In the genomic region with DNA sequence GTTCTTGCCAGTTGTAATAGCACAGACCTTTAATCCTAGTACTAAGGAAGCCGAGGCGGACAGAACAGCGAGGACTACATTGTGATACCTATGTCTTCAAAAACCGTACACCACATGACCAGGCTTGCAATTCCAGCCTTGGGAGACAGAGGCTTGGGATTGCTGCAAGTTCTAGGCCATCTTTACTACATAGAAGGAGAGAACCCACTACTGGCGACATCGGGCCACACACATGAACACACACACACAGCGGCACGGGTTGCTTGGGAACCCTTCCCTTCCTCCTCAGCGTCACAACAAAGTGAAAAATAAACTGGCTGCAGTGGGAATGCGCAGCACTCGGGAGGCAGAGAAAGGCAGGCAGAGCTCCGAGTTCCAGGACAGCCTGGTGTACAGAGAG, we compare ENCODE assay signal across 12 mouse cellular contexts. TPM values are rescaled to one million over a fixed set of nuclear protein-coding genes. Genes with fewer than 3 reads are reported as not detected.
DNase-seq lines count a peak whose midpoint lies in the region; ATAC-seq lines count a peak whose summit lies in the region.
"Had no signal": no experiment of that assay in that cellular context is flagged by ENCODE, and none has a peak within 500 bp of the region (broad histone marks: within the 10 kb centered on the region; RNA-seq: fewer than 3 reads in every experiment).

No protein-coding gene starts in this region.

- H3K36me3 ChIP-seq in intestine, embryonic 16.5 days (ENCODE audit: control insufficient read depth, insufficient read depth, low read length), result no peaks in the 10 kb centered on the region
- no peaks in the 10 kb centered on the region for H3K36me3 ChIP-seq in intestine, embryonic 15.5 days
- H3K36me3 ChIP-seq in embryonic facial prominence, embryonic 13.5 days, result peaks cover 27% of the 10 kb centered on the region
- peaks cover 32% of the 10 kb centered on the region for H3K36me3 ChIP-seq in limb, embryonic 13.5 days
- H3K36me3 ChIP-seq: stomach, embryonic 15.5 days had no signal

- H3K9ac ChIP-seq in intestine, embryonic 16.5 days (ENCODE audit: low read depth, low read length), result no peak overlapping the region
- no peak overlapping the region for H3K9ac ChIP-seq in intestine, embryonic 15.5 days
- no peak overlapping the region for H3K9ac ChIP-seq in embryonic facial prominence, embryonic 13.5 days
- H3K9ac ChIP-seq in limb, embryonic 13.5 days, result no peak overlapping the region
- H3K9ac ChIP-seq: limb, embryonic 15.5 days; stomach, embryonic 15.5 days had no signal

- DNase-seq in R1 (ENCODE audit: low read depth, low spot score), result peak; percentile 79
- DNase-seq in spleen, adult 18-20 months, result no peak
- no peak for DNase-seq in c-Kit-positive CD71-positive TER-119-positive erythroid progenitor cells, embryonic 14.5 days (ENCODE audit: low spot score)
- DNase-seq: heart, adult 2 months; kidney, adult 8-10 months; layer of hippocampus, adult 9-11 months had no signal

- WGBS in intestine, embryonic 16.5 days, result 29% methylated on average over 12 of the region's 12 CpGs
- 24% methylated on average over 12 of the region's 12 CpGs for WGBS in intestine, embryonic 15.5 days
- 27% methylated on average over 12 of the region's 12 CpGs for WGBS in embryonic facial prominence, embryonic 13.5 days
- 25% methylated on average over 12 of the region's 12 CpGs for WGBS in limb, embryonic 13.5 days

- 0 out of 2 replicates have a peak, but pooled peaks cover 6% of the 10 kb centered on the region for H3K4me1 ChIP-seq in intestine, embryonic 16.5 days (ENCODE audit: control insufficient read depth, insufficient read depth, low read length)
- H3K4me1 ChIP-seq in intestine, embryonic 15.5 days (replicated peaks), result peaks cover 8% of the 10 kb centered on the region; the same call in 1 of the 2 replicates
- peaks cover 8% of the 10 kb centered on the region for H3K4me1 ChIP-seq in embryonic facial prominence, embryonic 13.5 days
- peaks cover 9% of the 10 kb centered on the region for H3K4me1 ChIP-seq in limb, embryonic 13.5 days

- H3K4me2 ChIP-seq in intestine, embryonic 16.5 days (ENCODE audit: low read depth, low read length), result no peak overlapping the region
- H3K4me2 ChIP-seq in intestine, embryonic 15.5 days (replicated peaks), result no peak overlapping the region
- 0 out of 2 replicates have a peak overlapping the region, but pooled peaks have one; percentile 52 for H3K4me2 ChIP-seq in embryonic facial prominence, embryonic 13.5 days
- peak overlapping the region; percentile 53; the same call in 1 of the 2 replicates for H3K4me2 ChIP-seq in limb, embryonic 13.5 days (replicated peaks)

- peaks cover 4% of the 10 kb centered on the region for H3K27me3 ChIP-seq in intestine, embryonic 16.5 days (replicated peaks; ENCODE audit: control insufficient read depth, insufficient read depth, low read length)
- H3K27me3 ChIP-seq in intestine, embryonic 15.5 days (replicated peaks), result peaks cover 17% of the 10 kb centered on the region; the same call in 1 of the 2 replicates
- H3K27me3 ChIP-seq in embryonic facial prominence, embryonic 13.5 days, result peaks cover 24% of the 10 kb centered on the region
- peaks cover 28% of the 10 kb centered on the region for H3K27me3 ChIP-seq in limb, embryonic 13.5 days

- H3K27ac ChIP-seq in intestine, embryonic 16.5 days (ENCODE audit: low read length), result no peak overlapping the region
- no peak overlapping the region for H3K27ac ChIP-seq in intestine, embryonic 15.5 days
- no peak overlapping the region for H3K27ac ChIP-seq in embryonic facial prominence, embryonic 13.5 days
- H3K27ac ChIP-seq in limb, embryonic 13.5 days, result no peak overlapping the region
- H3K27ac ChIP-seq: heart, adult 2 months; limb, embryonic 15.5 days; stomach, embryonic 15.5 days had no signal

- 0 out of 2 replicates have a peak, but pooled peaks have one; percentile 23 for ATAC-seq in intestine, embryonic 16.5 days
- ATAC-seq in intestine, embryonic 15.5 days, result no peak
- no peak for ATAC-seq in embryonic facial prominence, embryonic 13.5 days (ENCODE audit: insufficient number of reproducible peaks, insufficient read depth, low FRiP score, low TSS enrichment, low read depth)
- ATAC-seq in limb, embryonic 13.5 days (ENCODE audit: low FRiP score, low read depth), result no peak

- no peak overlapping the region for H3K4me3 ChIP-seq in intestine, embryonic 16.5 days (ENCODE audit: low read length)
- no peak overlapping the region for H3K4me3 ChIP-seq in intestine, embryonic 15.5 days (replicated peaks)
- no peak overlapping the region for H3K4me3 ChIP-seq in embryonic facial prominence, embryonic 13.5 days
- no peak overlapping the region for H3K4me3 ChIP-seq in limb, embryonic 13.5 days
- H3K4me3 ChIP-seq: heart, adult 2 months; limb, embryonic 15.5 days; stomach, embryonic 15.5 days had no signal

- H3K9me3 ChIP-seq in intestine, embryonic 16.5 days (ENCODE audit: control insufficient read depth, low read length), result no peaks in the 10 kb centered on the region
- no peaks in the 10 kb centered on the region for H3K9me3 ChIP-seq in intestine, embryonic 15.5 days
- no peaks in the 10 kb centered on the region for H3K9me3 ChIP-seq in embryonic facial prominence, embryonic 13.5 days
- no peaks in the 10 kb centered on the region for H3K9me3 ChIP-seq in limb, embryonic 13.5 days
- H3K9me3 ChIP-seq: limb, embryonic 15.5 days; stomach, embryonic 15.5 days had no signal

RNA-seq across cellular contexts. Expression of gene Cacng8, which starts 22.2 kb away (rescaled TPM):
- 0.93 and 1.2 TPM in 2 replicates for polyA plus RNA-seq in intestine, embryonic 16.5 days (2015; fragmentation: Nextera tagmentation; extraction: Ambion mirVana)
- polyA plus RNA-seq in intestine, embryonic 15.5 days (2015; fragmentation: Nextera tagmentation; extraction: Ambion mirVana), result 2.0 and 2.2 TPM in 2 replicates
- polyA plus RNA-seq in embryonic facial prominence, embryonic 13.5 days (2015; fragmentation: Nextera tagmentation; extraction: Ambion mirVana), result 5.5 and 7.5 TPM in 2 replicates
- 6.5 and 6.8 TPM in 2 replicates for polyA plus RNA-seq in limb, embryonic 13.5 days (2015; fragmentation: Nextera tagmentation; extraction: Ambion mirVana)
- polyA plus RNA-seq: heart, adult 2 months had no signal

RNA-seq across cellular contexts. Expression of gene Cacng7, which starts 35.6 kb away (rescaled TPM):
- polyA plus RNA-seq in intestine, embryonic 16.5 days (2015; fragmentation: Nextera tagmentation; extraction: Ambion mirVana), result 0.53 and 1.1 TPM in 2 replicates
- 1.2 and 1.8 TPM in 2 replicates for polyA plus RNA-seq in intestine, embryonic 15.5 days (2015; fragmentation: Nextera tagmentation; extraction: Ambion mirVana)
- 3.3 and 3.7 TPM in 2 replicates for polyA plus RNA-seq in embryonic facial prominence, embryonic 13.5 days (2015; fragmentation: Nextera tagmentation; extraction: Ambion mirVana)
- 3.8 and 4.1 TPM in 2 replicates for polyA plus RNA-seq in limb, embryonic 13.5 days (2015; fragmentation: Nextera tagmentation; extraction: Ambion mirVana)

RNA-seq across cellular contexts. Expression of gene Cacng6, which starts 55.7 kb away (rescaled TPM):
- 0.13 and 0.21 TPM in 2 replicates for polyA plus RNA-seq in intestine, embryonic 16.5 days (2015; fragmentation: Nextera tagmentation; extraction: Ambion mirVana)
- 0.33 TPM in 1 of 2 replicates, not detected in the other for polyA plus RNA-seq in intestine, embryonic 15.5 days (2015; fragmentation: Nextera tagmentation; extraction: Ambion mirVana)
- polyA plus RNA-seq in embryonic facial prominence, embryonic 13.5 days (2015; fragmentation: Nextera tagmentation; extraction: Ambion mirVana), result 0.46 and 0.67 TPM in 2 replicates
- polyA plus RNA-seq in limb, embryonic 13.5 days (2015; fragmentation: Nextera tagmentation; extraction: Ambion mirVana), result 6.8 and 7.4 TPM in 2 replicates

Comparison
In these comparisons a context has a peak if more than half of its experiments do, and no peak if none do; other contexts are left out.
1. H3K4me2 ChIP-seq: peak in embryonic facial prominence, embryonic 13.5 days (single experiment) and limb, embryonic 13.5 days (single experiment); none in intestine, embryonic 16.5 days (single experiment) and intestine, embryonic 15.5 days (single experiment).